Mouse (Mus musculus) hindbrain, embryonic 11.5 days (tissue): ENCODE data around the gene Hoxb8. TPM values are rescaled to one million over a fixed set of nuclear protein-coding genes. Genes with fewer than 3 reads are reported as not detected.

ENCODE experiments used
- ATAC-seq: fragments of 200-750 bp; cut with Nextera tagmentation; 2 replicates; pipeline ENCODE4 v1.8.0; 2017; ENCODE audit warnings: mild to moderate bottlenecking, moderate TSS enrichment, moderate library complexity; ENCODE audit not compliant: low FRiP score
- DNase-seq: peaks from one replicate; pipeline ENCODE4 v3.0.0-alpha.2; 2015; ENCODE audit warnings: low spot score
- H3K27ac ChIP-seq: fragments of 300-500 bp; sonication (generic); 2 replicates; pipeline ENCODE4 v1.5.1; 2014; ENCODE audit warnings: mild to moderate bottlenecking, low read depth, low read length
- H3K27me3 ChIP-seq: fragments of 300-500 bp; sonication (generic); 2 replicates; pipeline ENCODE4 v1.6.1; 2014; ENCODE audit warnings: mild to moderate bottlenecking, low read length, moderate library complexity, mixed read lengths; ENCODE audit not compliant: control insufficient read depth, insufficient read depth
- H3K36me3 ChIP-seq: fragments of 300-500 bp; sonication (generic); 2 replicates; pipeline ENCODE4 v1.6.1; 2014; ENCODE audit warnings: mild to moderate bottlenecking, low read length, moderate library complexity, mixed read lengths; ENCODE audit not compliant: control insufficient read depth, insufficient read depth
- H3K4me1 ChIP-seq: fragments of 300-500 bp; sonication (generic); replicated peaks from 2 replicates; pipeline ENCODE4 v1.6.1; 2014; ENCODE audit warnings: low read length, mixed read lengths; ENCODE audit not compliant: control insufficient read depth, insufficient read depth
- H3K4me2 ChIP-seq: fragments of 300-500 bp; sonication (generic); replicated peaks from 2 replicates; pipeline ENCODE4 v1.6.1; 2014; ENCODE audit warnings: mild to moderate bottlenecking, low read depth, low read length
- H3K4me3 ChIP-seq: fragments of 300-500 bp; sonication (generic); 2 replicates; pipeline ENCODE4 v1.5.1; 2014; ENCODE audit warnings: low read depth, low read length
- H3K9ac ChIP-seq: fragments of 300-500 bp; sonication (generic); 2 replicates; pipeline ENCODE4 v1.6.1; 2014; ENCODE audit warnings: low read depth, low read length
- H3K9me3 ChIP-seq: fragments of 300-500 bp; sonication (generic); 2 replicates; pipeline ENCODE4 v1.6.1; 2016; ENCODE audit warnings: low read length; ENCODE audit not compliant: control insufficient read depth
- WGBS: fragments of 180-500 bp; shearing (Covaris S2); extraction: QIAGEN DNeasy Blood & Tissue Kit; methylation state at CpG from one replicate; pipeline ENCODE4 v1.1.7; 2014; 5-methylcytosine and 5-hydroxymethylcytosine counted together
- polyA plus RNA-seq: library from polyadenylated mRNA; unstranded; fragments of >200 nt; fragmentation: Nextera tagmentation; extraction: Ambion mirVana; gene quantifications from 2 replicates; pipeline ENCODE4 v1.2.1, GENCODE M21; 2014

Hoxb8 gene
- polyA plus RNA-seq, 1 experiment from 2014 or later: 3.1 TPM

DNA sequence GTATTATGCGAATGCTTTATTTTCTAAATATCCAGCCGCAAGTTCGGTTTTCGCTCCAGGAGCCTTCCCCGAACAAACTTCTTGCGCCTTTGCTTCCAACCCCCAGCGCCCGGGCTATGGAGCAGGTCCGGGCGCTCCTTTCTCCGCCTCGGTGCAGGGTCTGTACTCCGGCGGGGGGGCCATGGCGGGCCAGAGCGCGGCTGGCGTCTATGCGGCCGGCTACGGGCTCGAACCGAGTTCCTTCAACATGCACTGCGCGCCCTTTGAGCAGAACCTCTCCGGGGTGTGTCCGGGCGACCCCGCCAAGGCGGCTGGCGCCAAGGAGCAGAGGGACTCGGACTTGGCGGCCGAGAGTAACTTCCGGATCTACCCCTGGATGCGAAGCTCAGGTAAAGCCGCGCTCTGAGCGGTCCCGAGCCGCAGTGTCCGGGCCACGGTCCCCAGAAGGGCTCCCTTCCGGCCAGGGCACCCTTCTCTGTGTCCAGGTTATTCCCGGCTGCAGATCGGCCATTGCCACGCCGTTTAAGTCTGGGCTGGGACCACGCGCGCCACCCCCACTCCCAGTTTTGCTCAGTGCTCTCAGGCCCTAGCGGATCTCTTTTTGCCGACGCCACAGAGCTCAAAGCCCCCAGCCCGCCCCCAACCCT, 5.2 kb downstream of the Hoxb8 start:
- peak overlapping the region; percentile 31 for H3K4me3 ChIP-seq
- peak overlapping the region; percentile 36 for H3K4me2 ChIP-seq
- no peak for DNase-seq
- peaks cover 88% of the 10 kb centered on the region for H3K27me3 ChIP-seq
- H3K9me3 ChIP-seq: no peaks in the 10 kb centered on the region
- peak overlapping the region; percentile 61 for H3K27ac ChIP-seq
- H3K36me3 ChIP-seq: no peaks in the 10 kb centered on the region
- no peak for ATAC-seq
- H3K9ac ChIP-seq: peak overlapping the region; percentile 52; the same call in 1 of the 2 replicates
- no peaks in the 10 kb centered on the region; the same call in none of the 2 replicates for H3K4me1 ChIP-seq
- WGBS: 1% methylated on average over 55 of the region's 55 CpGs

DNA sequence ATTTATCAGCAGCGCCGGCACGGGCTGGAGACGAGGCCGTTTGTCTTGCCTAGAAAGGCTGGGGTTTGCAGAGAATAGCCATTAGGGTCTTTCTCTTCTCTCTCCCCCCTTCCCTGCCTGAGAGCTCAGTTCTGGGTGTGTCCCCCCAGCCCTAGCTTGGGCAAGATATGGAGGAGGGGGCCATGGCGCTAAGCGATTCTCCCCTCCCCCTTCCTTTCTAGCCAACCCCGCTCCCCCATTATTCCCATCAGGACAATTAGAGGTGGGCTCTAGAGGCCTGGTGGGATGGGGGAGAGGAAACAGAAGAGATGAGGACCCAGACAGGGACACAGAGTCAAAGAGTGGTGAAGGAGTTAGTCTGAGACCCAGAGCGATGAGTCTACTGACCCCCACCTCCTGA, 5.7 kb downstream of the Hoxb8 start:
- Histone ChIP-seq H3K36me3 (no peaks in the 10 kb centered on the region), H3K4me1 (no peaks in the 10 kb centered on the region; the same call in none of the 2 replicates), H3K27ac (no peak overlapping the region; the same call in 1 of the 2 replicates), H3K9me3 (no peaks in the 10 kb centered on the region), H3K9ac (peak overlapping the region; percentile 52; the same call in 1 of the 2 replicates), H3K4me3 (peak overlapping the region; percentile 31), H3K4me2 (no peak overlapping the region), H3K27me3 (peaks cover 91% of the 10 kb centered on the region)
- ATAC-seq (no peak), DNase-seq (no peak)
- under 1% methylated on average over 9 of the region's 9 CpGs for WGBS

DNA sequence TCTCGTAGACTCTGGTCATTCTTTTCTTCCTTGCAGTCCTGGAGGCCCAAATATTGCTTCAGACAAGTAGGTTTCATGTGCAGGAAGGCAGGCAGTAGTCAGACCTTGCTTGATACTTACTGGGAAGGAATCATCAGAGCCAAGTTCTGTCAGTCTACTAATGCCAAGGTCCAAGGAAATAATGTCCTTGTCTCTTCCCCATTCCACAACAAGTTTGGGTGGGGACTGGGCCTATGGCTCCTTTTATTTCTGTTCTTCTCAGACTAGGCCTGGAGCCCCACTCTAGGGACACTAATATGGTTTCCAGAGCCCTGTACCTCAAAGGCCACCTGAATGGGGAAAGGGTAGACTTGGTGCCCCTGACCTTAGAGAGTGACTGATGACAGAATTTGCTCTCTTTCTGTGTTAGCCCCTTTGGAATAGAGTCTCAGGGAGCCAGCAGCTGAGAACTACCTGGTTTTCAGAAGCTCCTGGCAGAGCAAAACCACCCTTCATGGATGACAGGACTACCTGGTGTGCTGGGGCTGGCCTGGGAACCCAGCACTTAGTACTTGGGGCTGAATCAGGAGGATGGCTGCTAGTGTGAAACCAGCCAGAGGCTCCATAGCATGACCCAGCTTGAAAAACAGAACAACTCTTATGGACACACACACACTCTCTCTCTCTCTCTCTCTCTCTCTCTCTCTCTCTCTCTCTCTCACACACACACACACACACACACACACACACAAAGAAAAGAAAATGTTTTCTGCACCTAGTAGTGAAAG, 6.9 kb downstream of the Hoxb8 start:
- H3K9me3 ChIP-seq: no peaks in the 10 kb centered on the region
- DNase-seq: no peak
- H3K27ac ChIP-seq: no peak overlapping the region
- no peak overlapping the region for H3K9ac ChIP-seq
- H3K4me2 ChIP-seq: no peak overlapping the region
- 11% methylated on average over 1 of the region's 1 CpGs for WGBS
- no peaks in the 10 kb centered on the region; the same call in none of the 2 replicates for H3K4me1 ChIP-seq
- H3K27me3 ChIP-seq: peaks cover 94% of the 10 kb centered on the region
- ATAC-seq: no peak
- H3K4me3 ChIP-seq: no peak overlapping the region
- no peaks in the 10 kb centered on the region for H3K36me3 ChIP-seq

DNA sequence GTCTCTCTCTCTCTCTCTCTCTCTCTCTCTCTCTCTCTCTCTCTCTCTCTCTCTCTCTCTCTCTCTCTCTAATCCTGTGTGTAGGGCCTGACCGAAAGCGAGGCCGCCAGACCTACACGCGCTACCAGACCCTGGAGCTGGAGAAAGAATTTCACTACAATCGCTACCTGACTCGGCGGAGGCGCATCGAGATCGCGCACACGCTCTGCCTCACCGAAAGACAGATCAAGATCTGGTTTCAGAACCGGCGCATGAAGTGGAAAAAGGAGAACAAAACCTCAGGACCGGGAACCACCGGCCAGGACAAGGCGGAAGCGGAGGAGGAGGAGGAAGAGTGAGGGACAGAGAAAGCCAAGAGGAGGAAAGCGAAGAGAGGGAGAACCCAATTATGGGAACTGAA, 7.6 kb downstream of the Hoxb8 start:
- no peak overlapping the region for H3K27ac ChIP-seq
- H3K4me3 ChIP-seq: no peak overlapping the region
- no peaks in the 10 kb centered on the region for H3K9me3 ChIP-seq
- ATAC-seq: no peak
- H3K9ac ChIP-seq: no peak overlapping the region
- no peak overlapping the region for H3K4me2 ChIP-seq
- H3K4me1 ChIP-seq: no peaks in the 10 kb centered on the region; the same call in none of the 2 replicates
- DNase-seq: no peak
- 3% methylated on average over 21 of the region's 21 CpGs for WGBS
- peaks cover 94% of the 10 kb centered on the region for H3K27me3 ChIP-seq
- H3K36me3 ChIP-seq: no peaks in the 10 kb centered on the region

DNA sequence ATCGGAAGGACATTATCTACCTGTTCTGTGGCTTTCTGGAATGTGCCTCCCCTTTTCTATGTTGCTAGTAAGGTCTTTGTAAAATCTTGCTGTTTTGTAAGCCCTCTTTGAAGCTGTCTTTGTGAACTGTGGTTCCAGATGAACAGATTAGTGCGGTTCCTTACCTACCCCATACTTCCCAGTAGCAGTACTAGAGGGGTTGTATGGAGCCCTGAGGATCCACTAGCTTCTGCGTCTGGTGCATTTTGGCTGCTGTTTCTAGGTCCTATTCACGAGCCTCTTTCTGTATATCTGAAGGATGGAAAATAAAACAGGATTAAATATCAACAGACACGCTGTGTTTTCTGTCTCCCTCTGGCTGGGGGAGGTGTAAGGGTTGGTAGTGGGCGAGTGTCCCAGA, 8.1 kb downstream of the Hoxb8 start:
- no peaks in the 10 kb centered on the region for H3K9me3 ChIP-seq
- no peak overlapping the region for H3K9ac ChIP-seq
- H3K27ac ChIP-seq: no peak overlapping the region
- WGBS: 12% methylated on average over 6 of the region's 6 CpGs
- H3K4me2 ChIP-seq: no peak overlapping the region
- no peaks in the 10 kb centered on the region; the same call in none of the 2 replicates for H3K4me1 ChIP-seq
- no peaks in the 10 kb centered on the region for H3K36me3 ChIP-seq
- peaks cover 94% of the 10 kb centered on the region for H3K27me3 ChIP-seq
- ATAC-seq (no peak), DNase-seq (no peak)
- H3K4me3 ChIP-seq: no peak overlapping the region

DNA sequence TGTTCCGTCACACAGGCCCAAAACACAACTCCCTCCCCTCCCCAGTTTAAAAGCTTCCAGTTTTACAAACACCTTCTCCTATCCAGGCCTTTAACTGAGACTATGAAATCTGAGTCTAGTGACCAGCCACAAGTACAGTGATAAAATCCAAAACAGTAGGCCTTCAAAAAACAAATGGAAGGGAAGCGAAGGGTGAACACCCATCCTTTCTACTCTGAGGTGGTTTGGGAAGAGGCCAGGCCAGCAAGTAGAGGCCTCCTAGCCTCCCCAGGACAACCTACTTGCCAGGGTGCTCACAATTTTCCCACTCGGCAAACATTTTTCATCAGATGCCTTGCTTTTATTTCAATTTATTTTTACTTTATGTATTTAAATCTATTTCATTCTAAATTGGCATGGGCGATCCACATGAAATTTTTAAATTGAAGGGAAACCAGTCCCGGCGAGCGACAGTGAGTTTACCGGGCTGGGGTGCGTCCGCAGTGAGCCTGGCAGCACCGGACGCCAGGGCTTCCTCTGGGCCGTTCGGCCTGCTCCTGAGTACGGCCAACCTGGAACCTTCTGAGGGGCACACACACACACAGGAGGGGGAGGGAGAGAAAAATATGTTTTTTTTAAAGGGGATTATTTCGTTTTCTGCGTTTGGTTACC, 9.1 kb downstream of the Hoxb8 start:
- H3K27ac ChIP-seq: no peak overlapping the region
- ATAC-seq: no peak
- H3K36me3 ChIP-seq: no peaks in the 10 kb centered on the region
- no peak overlapping the region for H3K4me3 ChIP-seq
- 3% methylated on average over 17 of the region's 17 CpGs for WGBS
- H3K4me2 ChIP-seq: no peak overlapping the region
- no peaks in the 10 kb centered on the region; the same call in 1 of the 2 replicates for H3K4me1 ChIP-seq
- no peak overlapping the region for H3K9ac ChIP-seq
- H3K27me3 ChIP-seq: peaks cover 96% of the 10 kb centered on the region
- DNase-seq: no peak
- no peaks in the 10 kb centered on the region for H3K9me3 ChIP-seq

DNA sequence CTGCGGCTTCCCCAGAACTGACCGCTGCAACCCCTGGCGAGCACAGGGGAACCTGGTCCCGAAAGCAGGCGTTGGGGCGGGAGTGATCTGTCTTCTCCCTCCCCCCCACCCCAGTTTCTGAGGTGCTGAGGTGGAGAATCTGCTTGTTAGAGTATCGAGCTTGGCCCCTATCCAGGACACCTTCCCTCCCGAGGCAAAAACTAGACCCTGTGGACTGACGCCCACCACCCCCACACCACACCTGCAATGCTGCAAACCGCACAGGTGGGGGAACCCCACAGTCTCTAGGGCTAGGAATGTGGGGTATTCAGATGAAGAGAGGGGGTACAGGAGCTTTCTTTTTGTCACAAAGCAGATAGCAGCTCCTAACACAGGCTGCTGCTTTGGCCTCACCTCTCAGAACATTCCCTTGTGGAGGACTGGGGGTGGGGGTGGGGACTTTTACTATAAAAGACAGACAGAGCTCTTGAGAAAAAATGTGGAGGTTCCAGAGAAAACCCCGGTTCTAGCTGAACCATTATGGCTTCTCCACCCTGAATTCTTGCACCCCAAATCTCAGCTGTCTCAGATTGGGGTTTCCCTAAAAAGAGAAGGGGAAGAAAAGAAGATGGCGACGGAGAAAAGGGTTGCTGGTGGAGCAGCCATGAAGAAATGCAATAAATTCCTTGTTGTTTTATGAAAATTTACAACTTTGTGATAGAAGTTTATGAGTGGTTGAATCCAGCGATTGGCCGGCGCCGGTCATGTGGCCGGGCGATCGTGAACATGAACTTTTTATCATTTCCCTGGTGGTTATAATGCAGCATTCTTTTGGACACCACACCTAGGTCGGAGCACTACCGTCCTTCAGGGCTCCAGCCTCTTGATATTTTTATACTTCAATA, 10.2 kb downstream of the Hoxb8 start, which contains the start of gene Hoxb6:
Hoxb6 (plus strand) TSS at position 796 of the 884 bp plus-strand sequence.
- Histone ChIP-seq H3K27me3 (peaks cover 97% of the 10 kb centered on the region), H3K27ac (no peak within 1 kb of the TSS), H3K9me3 (no peaks in the 10 kb centered on the region), H3K4me1 (no peaks in the 10 kb centered on the region; the same call in 1 of the 2 replicates), H3K4me2 (no peak within 1 kb of the TSS), H3K4me3 (peak within 1 kb of the TSS; percentile 16), H3K9ac (no peak within 1 kb of the TSS), H3K36me3 (no peaks in the 10 kb centered on the region)
- WGBS: 3% methylated on average over 22 of the region's 22 CpGs
- ATAC-seq (no peak), DNase-seq (no peak)
